Mouse (Mus musculus): Measurements from ENCODE around the gene Apold1.

DNA sequence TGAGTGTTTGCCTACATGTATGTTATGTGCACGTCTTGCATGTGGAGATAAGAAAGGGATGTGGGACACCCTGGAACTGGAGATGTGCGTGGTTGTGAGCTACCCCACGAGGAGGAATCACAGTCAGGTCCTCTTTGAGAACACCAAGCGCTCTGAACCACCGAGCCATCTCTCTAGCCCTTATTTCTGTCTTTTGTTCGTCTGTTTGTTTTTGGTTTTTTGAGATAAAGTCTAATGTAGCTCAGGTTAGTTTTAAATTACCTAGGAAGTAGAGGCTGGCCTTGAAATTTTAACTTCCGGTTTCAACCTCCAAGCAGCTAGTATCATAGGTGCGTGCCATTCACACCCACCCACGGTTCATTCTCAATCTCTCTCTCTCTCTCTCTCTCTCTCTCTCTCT lies 34.7 kb upstream of the Apold1 start:
- TF ChIP-seq EP300 (IDR thresholded peaks at IDR 0.05): no peak
- no peak for TF ChIP-seq CTCF (IDR thresholded peaks at IDR 0.05)

Measured in lung, postnatal 0 days (tissue).